Mouse (Mus musculus) retina, adult 2 months (tissue): ENCODE data around the gene Epx.

Source experiments
- DNase-seq: peaks from one replicate; pipeline ENCODE4 v3.0.0-alpha.2; 2012; ENCODE audit warnings: low read depth, low spot score

The Epx gene

GRCm38 (mm10) chr11:87840676-87841075 lies 34.7 kb downstream of the Epx start:
- DNase-seq, result no peak

GRCm38 (mm10) chr11:87828239-87828900 lies 47.0 kb downstream of the Epx start, which contains the start of gene Lpo:
TSS of gene Lpo (minus strand) at chr11:87828289.
- no peak for DNase-seq

GRCm38 (mm10) chr11:87821502-87821901 lies 53.8 kb downstream of the Epx start:
- no peak for DNase-seq

DNA sequence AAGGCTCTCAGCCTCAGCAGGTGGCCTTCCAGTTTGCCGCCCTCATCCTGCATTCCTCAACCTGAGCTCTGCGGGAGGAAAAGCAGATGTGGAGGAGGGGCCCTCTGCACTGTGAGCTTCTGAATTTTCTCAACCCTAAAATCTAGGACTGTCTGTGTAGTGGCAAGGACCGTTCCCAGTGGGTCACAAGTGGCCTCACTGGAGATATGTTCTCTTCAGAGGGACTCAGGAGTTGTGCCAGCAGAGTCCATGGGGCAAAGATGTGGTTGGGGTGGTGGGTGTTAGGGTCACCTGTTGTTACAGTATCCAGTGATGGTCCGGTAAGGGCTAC lies 57.9 kb downstream of the Epx start:
- no peak for DNase-seq

- peak; percentile 18 for DNase-seq
Observed at GRCm38 (mm10) chr11:87816707-87817442, 58.5 kb downstream of the Epx start.

GRCm38 (mm10) chr11:87814831-87815230 lies 60.5 kb downstream of the Epx start:
- no peak for DNase-seq
